Mouse (Mus musculus): ENCODE results near the gene Cabin1. TPM values are rescaled to one million over a fixed set of nuclear protein-coding genes. Genes with fewer than 3 reads are reported as not detected.

Gene Cabin1
- total and polyA plus RNA-seq, 3 experiments, result 27.2 to 115 (median 54.9) TPM

DNA sequence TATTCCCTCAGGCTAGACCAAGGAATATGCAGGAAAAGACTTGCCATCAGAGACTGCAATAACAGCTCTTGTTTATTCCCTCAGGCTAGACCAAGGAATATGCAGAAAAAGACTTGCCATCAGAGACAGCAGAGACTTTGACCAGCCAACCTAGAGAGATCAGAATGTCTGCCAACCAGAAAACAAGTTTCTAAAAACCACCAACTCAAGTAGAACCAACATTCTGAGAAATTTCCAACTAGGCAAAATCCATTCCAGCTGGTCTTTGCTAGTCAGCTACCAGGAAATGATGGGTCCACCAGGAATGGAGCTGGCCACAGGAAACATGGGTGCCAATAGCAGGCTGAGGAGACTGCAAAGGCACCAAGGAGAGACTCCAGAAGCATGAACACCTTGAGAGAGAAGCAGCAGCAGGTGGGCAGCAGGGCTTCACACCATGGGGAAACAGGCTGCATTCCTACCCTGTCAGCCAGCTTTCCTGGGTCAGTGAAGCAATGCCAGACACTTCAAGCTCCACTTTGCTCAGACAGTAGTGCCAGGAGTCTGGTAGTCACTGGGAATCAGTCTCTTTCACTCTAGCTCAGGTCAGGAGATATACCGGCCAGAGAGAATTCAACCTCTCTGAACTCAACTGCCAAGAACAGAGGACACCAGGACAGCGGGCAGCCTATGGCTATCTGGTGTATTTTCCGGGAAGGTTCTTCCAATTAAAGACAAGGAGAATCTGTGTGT lies 56.1 kb downstream of the Cabin1 start:
- Histone ChIP-seq H3K4me1 (ENCODE audit: control insufficient read depth in 1 of 2, insufficient read depth in 2 of 2, low read length in 2 of 2) (peaks cover 0 to 12% of the 10 kb centered on the region in 2 experiments; a peak in 3 of 4 replicates), H3K9ac (ENCODE audit: control insufficient read depth, low read depth, low read length, poor library complexity, severe bottlenecking) (no peak overlapping the region), H3K27ac (ENCODE audit: control insufficient read depth, low read depth, low read length) (no peak overlapping the region), H3K79me2 (ENCODE audit: control insufficient read depth, insufficient read depth, low read length, poor library complexity) (no peaks in the 10 kb centered on the region), H3K9me3 (replicated peaks; ENCODE audit: insufficient read depth, low read length) (no peaks in the 10 kb centered on the region), H3K27me3 (ENCODE audit: control insufficient read depth in 1 of 2, insufficient read depth in 2 of 2, low read length in 2 of 2) (no peaks in the 10 kb centered on the region), H3K4me3 (ENCODE audit: control insufficient read depth in 1 of 2, insufficient read depth in 1 of 2, low read depth in 2 of 2, low read length in 2 of 2) (no peak overlapping the region), H3K36me3 (ENCODE audit: control insufficient read depth in 1 of 2, insufficient read depth in 2 of 2, low read length in 2 of 2) (peaks cover 7 to 15% of the 10 kb centered on the region in 2 experiments)
- DNase-seq (ENCODE audit: low read depth, low spot score), result no peak
- TF ChIP-seq UBTF (IDR thresholded peaks at IDR 0.05; ENCODE audit: borderline replicate concordance, insufficient read depth, low read depth, low read length) (no peak), ELF1 (IDR thresholded peaks at IDR 0.05; ENCODE audit: low read depth, low read length) (no peak), RAD21 (IDR thresholded peaks at IDR 0.05; ENCODE audit: low read depth, low read length) (no peak), ZMIZ1 (IDR thresholded peaks at IDR 0.05; ENCODE audit: low read depth, low read length) (no peak), MYB (IDR thresholded peaks at IDR 0.05; ENCODE audit: low read depth, low read length) (no peak), CTCF (IDR thresholded peaks at IDR 0.05 in 2 of 3, conservative IDR thresholded peaks at IDR 0.05 in 1 of 3; ENCODE audit: control insufficient read depth in 1 of 3, insufficient read depth in 1 of 3, low read depth in 2 of 3, low read length in 3 of 3, poor library complexity in 1 of 3, severe bottlenecking in 1 of 3) (no peak), MXI1 (IDR thresholded peaks at IDR 0.05; ENCODE audit: low read depth, low read length) (no peak)

DNA sequence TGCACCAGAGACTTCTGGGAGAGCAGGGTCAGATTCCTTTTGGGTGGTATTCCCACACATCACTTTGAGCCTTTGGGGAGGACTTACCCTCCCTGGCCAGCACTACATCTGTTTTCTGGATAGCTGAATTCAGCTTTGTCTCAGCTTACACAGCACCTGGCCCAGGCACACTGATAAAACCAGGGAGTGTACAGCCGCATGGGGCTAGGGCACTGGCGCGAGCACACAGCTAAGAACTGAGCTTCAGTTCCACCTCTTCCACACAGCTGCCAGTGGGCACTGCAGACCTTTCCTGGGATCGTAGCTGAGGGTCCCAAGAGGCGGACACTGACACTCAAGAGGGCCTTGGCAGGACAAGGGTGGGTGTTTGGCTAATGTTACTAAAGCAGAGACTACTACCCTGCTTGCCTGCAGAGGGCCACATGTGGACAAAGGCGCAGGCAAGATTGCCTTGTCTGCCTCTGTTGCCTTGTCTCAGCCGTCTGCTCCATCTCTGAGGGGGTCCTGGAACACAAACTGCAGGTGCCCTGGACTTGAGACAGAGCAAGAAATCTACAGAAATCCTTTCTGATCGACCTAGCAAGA lies 57.4 kb downstream of the Cabin1 start:
- Histone ChIP-seq H3K27ac (ENCODE audit: control insufficient read depth, low read depth, low read length) (no peak overlapping the region), H3K9ac (ENCODE audit: control insufficient read depth, low read depth, low read length, poor library complexity, severe bottlenecking) (no peak overlapping the region), H3K79me2 (ENCODE audit: control insufficient read depth, insufficient read depth, low read length, poor library complexity) (no peaks in the 10 kb centered on the region), H3K4me3 (ENCODE audit: control insufficient read depth in 1 of 2, insufficient read depth in 1 of 2, low read depth in 2 of 2, low read length in 2 of 2) (no peak overlapping the region), H3K9me3 (replicated peaks; ENCODE audit: insufficient read depth, low read length) (no peaks in the 10 kb centered on the region), H3K4me1 (ENCODE audit: control insufficient read depth in 1 of 2, insufficient read depth in 2 of 2, low read length in 2 of 2) (peaks cover 0 to 15% of the 10 kb centered on the region in 2 experiments; a peak in 3 of 4 replicates), H3K27me3 (ENCODE audit: control insufficient read depth in 1 of 2, insufficient read depth in 2 of 2, low read length in 2 of 2) (no peaks in the 10 kb centered on the region), H3K36me3 (ENCODE audit: control insufficient read depth in 1 of 2, insufficient read depth in 2 of 2, low read length in 2 of 2) (peaks cover 8 to 19% of the 10 kb centered on the region in 2 experiments)
- peak; percentile 30 for DNase-seq (ENCODE audit: low read depth, low spot score)
- TF ChIP-seq CHD2 (IDR thresholded peaks at IDR 0.05; ENCODE audit: low read length) (no peak), GATA1 (IDR thresholded peaks at IDR 0.05; ENCODE audit: low read depth, low read length) (peak; percentile 13; the same call in 1 of the 2 replicates), BHLHE40 (IDR thresholded peaks at IDR 0.05; ENCODE audit: borderline replicate concordance, low read depth, low read length) (no peak), RCOR1 (IDR thresholded peaks at IDR 0.05; ENCODE audit: low read depth, low read length) (no peak), E2F4 (IDR thresholded peaks at IDR 0.05; ENCODE audit: borderline replicate concordance, low read depth, low read length) (no peak), USF2 (IDR thresholded peaks at IDR 0.05; ENCODE audit: borderline replicate concordance in 1 of 2, insufficient read depth in 1 of 2, low read depth in 1 of 2, low read length in 2 of 2) (no peak), ZNF384 (IDR thresholded peaks at IDR 0.05; ENCODE audit: low read depth, low read length) (no peak), POLR2AphosphoS2 (IDR thresholded peaks at IDR 0.05; ENCODE audit: low read length) (no peak), USF1 (IDR thresholded peaks at IDR 0.05; ENCODE audit: low read depth, low read length) (no peak), RAD21 (IDR thresholded peaks at IDR 0.05; ENCODE audit: low read depth, low read length) (no peak), ZMIZ1 (IDR thresholded peaks at IDR 0.05; ENCODE audit: low read depth, low read length) (no peak), TCF12 (IDR thresholded peaks at IDR 0.05; ENCODE audit: low read depth, low read length) (0 out of 2 replicates have a peak, but pooled peaks have one; percentile 14), ETS1 (IDR thresholded peaks at IDR 0.05; ENCODE audit: low read depth, low read length) (0 out of 2 replicates have a peak, but pooled peaks have one; percentile 24), MYB (IDR thresholded peaks at IDR 0.05; ENCODE audit: low read depth, low read length) (no peak), MAX (IDR thresholded peaks at IDR 0.05; ENCODE audit: low read length) (no peak), SMC3 (IDR thresholded peaks at IDR 0.05; ENCODE audit: low read depth, low read length) (no peak), CHD1 (IDR thresholded peaks at IDR 0.05; ENCODE audit: low read depth, low read length) (no peak)
